Mouse (Mus musculus) liver, embryonic 14.5 days (tissue): Measurements from ENCODE around the gene Myh14.

Experiments
- CTCF ChIP-seq: IDR thresholded peaks from 2 replicates; pipeline ENCODE4 v1.5.1; 2016; ENCODE audit warnings: antibody characterized with exemption, low read depth, control low read depth
- EP300 ChIP-seq: IDR thresholded peaks from 2 replicates; pipeline ENCODE4 v1.6.1; 2016; ENCODE audit warnings: antibody characterized with exemption, low read depth

GRCm38 (mm10) chr7:44676611-44677010 is 6.0 kb upstream of the Myh14 start:
- no peak for TF ChIP-seq CTCF
- no peak for TF ChIP-seq EP300
